Comparison of ENCODE assay signal across 7 mouse cellular contexts in the genomic region with DNA sequence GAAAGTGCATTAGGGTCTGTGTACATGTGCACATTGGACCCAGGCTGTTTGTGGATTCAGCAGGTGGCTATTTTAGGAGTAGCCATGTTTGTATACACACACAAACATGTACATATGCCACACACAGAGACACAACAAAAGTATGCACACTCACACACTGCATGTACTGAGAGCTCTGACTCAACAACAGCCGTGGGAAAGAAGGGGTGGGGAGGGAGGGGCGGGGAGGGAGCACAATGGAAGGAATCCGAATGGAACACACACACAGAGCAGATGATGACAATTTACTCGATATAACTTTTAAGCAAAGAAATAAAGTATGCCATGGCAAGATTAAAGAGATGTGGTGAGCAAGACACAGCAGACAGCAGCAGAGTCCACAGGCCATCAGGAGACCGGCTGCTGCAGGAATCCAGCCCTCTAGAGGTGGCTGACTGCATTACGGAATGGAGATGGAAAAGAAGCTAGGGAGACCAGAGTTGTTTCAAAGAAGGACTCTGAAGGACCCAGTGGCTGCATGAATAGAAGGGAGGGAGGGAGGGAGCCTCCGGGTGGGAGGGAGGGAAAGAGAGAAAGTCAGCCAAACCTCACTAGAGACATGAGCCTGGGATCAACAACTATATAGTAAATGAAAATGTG.
DNase-seq lines count a peak whose midpoint lies in the region; ATAC-seq and TF ChIP-seq lines count a peak whose summit lies in the region.

No protein-coding gene starts in this region.

- no peak overlapping the region for H3K9ac ChIP-seq in forebrain, embryonic 12.5 days
- no peak overlapping the region for H3K9ac ChIP-seq in midbrain, postnatal 0 days (replicated peaks; ENCODE audit: low read length, poor library complexity, severe bottlenecking)

- peaks cover 4% of the 10 kb centered on the region; the same call in 1 of the 2 replicates for H3K4me1 ChIP-seq in forebrain, embryonic 12.5 days
- H3K4me1 ChIP-seq in midbrain, postnatal 0 days (ENCODE audit: insufficient read depth, low read length) = no peaks in the 10 kb centered on the region

- ATAC-seq in forebrain, embryonic 12.5 days (ENCODE audit: low FRiP score) = peak; percentile 58; the same call in 1 of the 2 replicates
- ATAC-seq in midbrain, postnatal 0 days (ENCODE audit: low FRiP score) = peak; percentile 65; the same call in 1 of the 2 replicates

- intact Hi-C loops in left cerebral cortex, postnatal 14 days (cut with DNase I) = no loop called here

- no peaks in the 10 kb centered on the region for H3K27me3 ChIP-seq in forebrain, embryonic 12.5 days
- H3K27me3 ChIP-seq in midbrain, postnatal 0 days (ENCODE audit: insufficient read depth, low read length) = no peaks in the 10 kb centered on the region

- no peaks in the 10 kb centered on the region for H3K36me3 ChIP-seq in forebrain, embryonic 12.5 days (replicated peaks)
- no peaks in the 10 kb centered on the region for H3K36me3 ChIP-seq in midbrain, postnatal 0 days (ENCODE audit: insufficient read depth, low read length)

- TF ChIP-seq CTCF in midbrain, postnatal 0 days (IDR thresholded peaks at IDR 0.05) = peak; percentile 82

- H3K9me3 ChIP-seq in forebrain, embryonic 12.5 days = no peaks in the 10 kb centered on the region
- H3K9me3 ChIP-seq in midbrain, postnatal 0 days (ENCODE audit: low read length) = no peaks in the 10 kb centered on the region

- DNase-seq in left cerebral cortex, postnatal 14 days (ENCODE audit: low spot score in 2 of 2) = peak; percentile 44 to 56
- DNase-seq in left cerebral cortex, adult 9 months (ENCODE audit: low spot score in 2 of 2) = no peak
- peak; percentile 82 for DNase-seq in brain, adult 2 months (ENCODE audit: low read depth, low spot score)
- DNase-seq in kidney, postnatal 10 days = peak; percentile 76
- DNase-seq in midbrain, postnatal 0 days (ENCODE audit: low spot score) = peak; percentile 77
- no peak for DNase-seq in spleen, adult 12 weeks (ENCODE audit: low spot score)

- WGBS in forebrain, embryonic 12.5 days = 17% methylated on average over 7 of the region's 7 CpGs
- 30% methylated on average over 7 of the region's 7 CpGs for WGBS in midbrain, postnatal 0 days

- H3K4me3 ChIP-seq in forebrain, embryonic 12.5 days (replicated peaks) = no peak overlapping the region
- no peak overlapping the region for H3K4me3 ChIP-seq in midbrain, postnatal 0 days (ENCODE audit: low read depth, low read length)

- H3K4me2 ChIP-seq in forebrain, embryonic 12.5 days = no peak overlapping the region
- no peak overlapping the region for H3K4me2 ChIP-seq in midbrain, postnatal 0 days (ENCODE audit: low read depth, low read length, poor library complexity, severe bottlenecking)

- H3K27ac ChIP-seq in forebrain, embryonic 12.5 days = no peak overlapping the region
- no peak overlapping the region for H3K27ac ChIP-seq in midbrain, postnatal 0 days (ENCODE audit: low read depth, low read length)

Comparison
In these comparisons a context has a peak if more than half of its experiments do, and no peak if none do; other contexts are left out.
1. DNase-seq: peak in left cerebral cortex, postnatal 14 days (2 of 2), brain, adult 2 months (single experiment), kidney, postnatal 10 days (single experiment) and midbrain, postnatal 0 days (single experiment); none in left cerebral cortex, adult 9 months (0 of 2) and spleen, adult 12 weeks (single experiment).